Mouse (Mus musculus) intestine, embryonic 14.5 days (tissue): ENCODE results near the gene Mnt. TPM values are rescaled to one million over a fixed set of nuclear protein-coding genes. Genes with fewer than 3 reads are reported as not detected.
A peak's percentile ranks its signal among the peaks of the same experiment; 100 is the strongest.
"Not testable (repeated sequence)": the region's sequence is repeated elsewhere in the genome, so short reads cannot be mapped to it uniquely, and the experiment has no call there.

Experiments
- ATAC-seq: fragments of 200-750 bp; cut with Nextera tagmentation; replicated peaks from 2 replicates; pipeline ENCODE4 v1.8.0; 2017; ENCODE audit warnings: low read depth, moderate number of reproducible peaks, moderate TSS enrichment, moderate library complexity; ENCODE audit not compliant: low FRiP score, low TSS enrichment
- DNase-seq: peaks from one replicate; pipeline ENCODE4 v3.0.0-alpha.2; 2018; ENCODE audit warnings: low spot score
- H3K27ac ChIP-seq: fragments of 300-500 bp; sonication (generic); 2 replicates; pipeline ENCODE4 v1.5.1; 2014; ENCODE audit warnings: low read depth, mild to moderate bottlenecking, control low read depth
- H3K27me3 ChIP-seq: fragments of 300-500 bp; sonication (generic); replicated peaks from 2 replicates; pipeline ENCODE4 v1.6.1; 2014; ENCODE audit warnings: low read length, control low read depth; ENCODE audit not compliant: control insufficient read depth, insufficient read depth
- H3K36me3 ChIP-seq: fragments of 300-500 bp; sonication (generic); 2 replicates; pipeline ENCODE4 v1.6.1; 2014; ENCODE audit warnings: low read length, control low read depth; ENCODE audit not compliant: control insufficient read depth, insufficient read depth
- H3K4me1 ChIP-seq: fragments of 300-500 bp; sonication (generic); replicated peaks from 2 replicates; pipeline ENCODE4 v1.6.1; 2014; ENCODE audit warnings: low read length, control low read depth, mixed read lengths; ENCODE audit not compliant: control insufficient read depth, insufficient read depth
- H3K4me2 ChIP-seq: fragments of 300-500 bp; sonication (generic); 2 replicates; pipeline ENCODE4 v1.6.1; 2014; ENCODE audit warnings: low read length
- H3K4me3 ChIP-seq: fragments of 300-500 bp; sonication (generic); 2 replicates; pipeline ENCODE4 v1.5.1; 2014; ENCODE audit warnings: low read depth, low read length, control low read depth, mixed read lengths
- H3K9ac ChIP-seq: fragments of 300-500 bp; sonication (generic); 2 replicates; pipeline ENCODE4 v1.6.1; 2014; ENCODE audit warnings: mild to moderate bottlenecking, low read length
- H3K9me3 ChIP-seq: fragments of 300-500 bp; sonication (generic); 2 replicates; pipeline ENCODE4 v1.6.1; 2016; ENCODE audit warnings: low read length, control low read depth; ENCODE audit not compliant: control insufficient read depth
- WGBS: fragments of 180-500 bp; shearing (Covaris S2); extraction: QIAGEN DNeasy Blood & Tissue Kit; methylation state at CpG from one replicate; pipeline ENCODE4 v1.1.7; 2014; 5-methylcytosine and 5-hydroxymethylcytosine counted together
- polyA plus RNA-seq: library from polyadenylated mRNA; unstranded; fragments of >200 nt; fragmentation: Nextera tagmentation; extraction: Ambion mirVana; gene quantifications from 2 replicates; pipeline ENCODE4 v1.2.1, GENCODE M21; 2014

The Mnt gene
- 4.4 and 5.5 TPM in 2 replicates for polyA plus RNA-seq

DNA sequence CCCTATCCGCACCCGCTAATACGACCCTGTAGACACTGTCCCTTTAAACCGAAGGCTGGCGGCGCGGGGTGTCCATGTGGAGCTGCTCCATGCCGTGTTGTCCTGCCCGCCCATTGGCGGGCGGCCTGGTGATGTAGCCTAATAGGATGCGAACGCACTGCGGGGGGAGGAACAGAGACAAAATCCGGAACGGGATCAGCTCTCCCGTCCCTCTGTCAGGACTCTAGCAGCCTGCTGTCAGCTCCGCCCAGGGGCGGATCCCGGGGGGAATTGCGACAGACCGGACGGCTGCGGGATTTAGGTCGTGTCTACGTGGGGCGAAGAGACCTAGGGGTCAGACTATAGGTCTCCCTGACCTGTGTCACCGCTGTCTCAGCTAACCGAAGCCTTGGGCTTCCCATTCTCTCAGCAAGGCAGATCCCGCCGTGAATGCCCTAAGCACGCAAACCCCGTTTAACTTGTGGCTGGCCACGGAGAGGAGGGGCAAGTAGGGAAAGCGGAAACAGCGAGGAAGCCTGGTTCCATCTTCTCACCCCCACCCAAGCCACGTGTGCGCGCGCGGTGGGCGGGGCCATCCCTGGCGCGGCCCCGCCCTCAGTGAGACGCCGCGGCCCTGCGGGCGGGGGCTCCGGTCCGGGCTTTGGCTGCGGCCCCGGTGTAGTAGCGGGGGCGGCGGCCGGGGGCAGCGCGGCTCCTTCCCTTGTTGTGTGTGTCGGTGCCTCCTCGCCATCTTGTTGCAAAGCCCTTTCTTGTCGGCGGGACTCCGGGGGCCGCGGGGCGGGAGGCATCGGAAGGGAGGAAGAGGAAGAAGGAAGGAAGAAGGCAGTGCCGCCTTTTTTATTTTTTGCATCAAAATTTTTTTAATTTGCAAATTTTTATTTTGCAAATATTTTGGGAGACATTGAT, at the start of gene Mnt:
Gene Mnt, plus strand, starts transcription at position 665 of the 906 bp plus-strand sequence.
- under 1% methylated on average over 70 of the region's 70 CpGs for WGBS
- H3K27ac ChIP-seq = peak within 1 kb of the TSS; percentile 96
- H3K4me3 ChIP-seq = peak within 1 kb of the TSS; percentile 77
- 0 out of 2 replicates have a peak, but pooled peaks cover 4% of the 10 kb centered on the region for H3K27me3 ChIP-seq
- H3K36me3 ChIP-seq = no peaks in the 10 kb centered on the region
- H3K9ac ChIP-seq = peak within 1 kb of the TSS; percentile 80
- ATAC-seq = peak; percentile 81
- H3K4me2 ChIP-seq = peak within 1 kb of the TSS; percentile 90
- no peaks in the 10 kb centered on the region for H3K9me3 ChIP-seq
- peak; percentile 96 for DNase-seq
- H3K4me1 ChIP-seq = peaks cover 16% of the 10 kb centered on the region

DNA sequence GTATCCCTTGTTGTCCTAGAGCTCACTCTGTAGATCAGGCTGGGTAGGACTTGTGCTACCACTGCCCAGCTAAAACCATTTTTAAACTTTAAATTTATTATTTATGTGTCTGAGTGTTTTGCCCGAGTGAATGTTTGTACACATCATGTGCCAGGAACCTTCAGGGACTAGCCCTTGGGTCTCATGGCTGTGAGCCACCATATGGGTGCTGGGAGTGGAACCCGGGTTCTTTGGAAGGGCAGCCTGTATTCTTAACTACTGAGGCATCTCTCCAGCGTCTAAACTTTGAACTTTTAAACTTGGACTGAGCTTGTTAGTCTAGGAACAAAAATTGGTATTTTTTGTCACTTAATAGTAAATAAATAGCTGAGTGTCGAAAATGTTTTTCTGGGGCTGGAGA, 37.8 kb upstream of the Mnt start:
- Histone ChIP-seq H3K4me1 (no peaks in the 10 kb centered on the region), H3K27me3 (no peaks in the 10 kb centered on the region), H3K27ac (no peak overlapping the region), H3K4me3 (no peak overlapping the region), H3K9me3 (no peaks in the 10 kb centered on the region), H3K9ac (no peak overlapping the region), H3K4me2 (no peak overlapping the region), H3K36me3 (peaks cover 81% of the 10 kb centered on the region)
- no peak for DNase-seq
- no peak for ATAC-seq
- 92% methylated on average over 4 of the region's 4 CpGs for WGBS

DNA sequence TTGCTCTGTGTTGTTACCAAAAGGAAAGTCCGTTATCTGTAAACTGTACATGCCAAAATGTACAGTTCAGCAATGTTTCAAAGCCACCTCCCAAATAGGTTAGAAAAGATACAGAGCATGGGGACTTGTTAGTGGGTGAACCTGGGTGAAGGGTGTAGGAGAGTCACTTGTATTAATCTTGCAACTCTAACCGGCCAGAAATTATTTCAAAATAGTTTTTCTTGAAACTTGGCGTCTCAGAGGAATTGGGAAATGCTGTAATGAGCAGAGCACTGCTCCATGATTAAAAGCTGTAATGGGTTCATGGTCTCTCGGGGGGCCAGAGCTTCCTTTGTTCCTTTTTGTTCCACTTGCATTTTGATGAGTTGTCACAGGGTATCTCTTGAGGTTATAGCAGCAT, 30.1 kb upstream of the Mnt start:
- Histone ChIP-seq H3K36me3 (peaks cover 71% of the 10 kb centered on the region), H3K4me1 (no peaks in the 10 kb centered on the region), H3K9me3 (no peaks in the 10 kb centered on the region), H3K4me3 (no peak overlapping the region), H3K4me2 (no peak overlapping the region), H3K27ac (no peak overlapping the region), H3K27me3 (no peaks in the 10 kb centered on the region), H3K9ac (no peak overlapping the region)
- no peak for DNase-seq
- ATAC-seq = no peak
- WGBS = 89% methylated on average over 4 of the region's 4 CpGs

DNA sequence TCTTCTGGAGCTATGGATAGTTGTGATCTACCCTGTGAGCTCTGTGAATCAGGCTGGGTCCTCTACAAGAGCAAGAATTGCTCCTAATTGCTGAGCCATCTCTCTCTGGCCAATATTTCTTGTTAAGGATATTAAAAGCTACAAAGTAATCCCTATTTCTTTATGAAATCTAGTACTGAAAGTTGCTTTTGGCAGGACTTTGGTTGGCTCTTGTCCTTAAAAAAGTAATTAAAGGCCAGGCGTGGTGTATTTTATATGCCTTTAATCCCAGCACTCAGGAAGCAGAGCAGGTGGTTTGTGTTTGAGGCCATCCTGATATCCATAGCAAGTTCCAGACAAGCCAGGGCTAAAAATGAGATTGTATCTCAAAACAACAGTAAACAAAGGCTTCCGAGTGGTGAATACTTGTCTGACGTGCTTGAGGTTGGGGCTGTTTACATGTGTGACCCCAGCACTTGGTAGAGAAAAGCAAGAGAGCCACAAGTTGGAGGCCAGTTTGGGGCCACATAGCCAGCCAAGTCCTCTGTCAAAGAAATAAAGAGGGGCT, 26.6 kb upstream of the Mnt start:
- Histone ChIP-seq H3K4me1 (no peaks in the 10 kb centered on the region), H3K27me3 (no peaks in the 10 kb centered on the region), H3K9me3 (no peaks in the 10 kb centered on the region), H3K4me2 (no peak overlapping the region), H3K27ac (no peak overlapping the region), H3K36me3 (peaks cover 66% of the 10 kb centered on the region), H3K9ac (no peak overlapping the region), H3K4me3 (no peak overlapping the region)
- DNase-seq = no peak
- 79% methylated on average over 3 of the region's 3 CpGs for WGBS
- ATAC-seq = no peak

DNA sequence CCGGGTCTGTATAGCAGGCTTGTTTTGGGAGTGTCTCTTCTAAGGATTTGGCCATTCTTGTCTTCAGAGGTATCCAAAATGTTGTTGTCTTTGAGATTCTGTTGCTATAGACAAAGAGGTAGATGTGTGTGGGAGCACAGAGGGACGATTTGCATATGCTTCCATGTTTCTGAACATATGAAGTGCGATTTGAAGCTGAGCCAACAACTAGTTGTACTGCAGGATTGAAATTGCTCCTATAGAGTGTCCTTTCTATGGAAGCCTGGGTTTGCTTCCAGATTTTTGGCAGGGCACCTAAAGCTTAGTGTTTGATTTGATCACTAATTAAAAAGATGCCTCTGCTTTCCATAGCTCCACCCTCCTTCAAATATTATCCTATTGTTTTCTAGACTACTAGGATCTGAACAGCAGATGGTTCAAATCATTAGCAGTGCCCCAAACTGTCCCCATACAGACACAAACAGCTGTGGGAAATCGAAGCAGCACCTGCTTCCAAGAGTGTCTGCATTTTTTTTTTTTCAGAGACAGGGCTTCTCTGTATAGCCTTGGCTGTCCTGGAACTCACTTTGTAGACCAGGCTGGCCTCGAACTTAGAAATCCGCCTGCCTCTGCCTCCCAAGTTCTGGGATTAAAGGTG, 23.4 kb upstream of the Mnt start:
- ATAC-seq (no peak), DNase-seq (no peak)
- Histone ChIP-seq H3K9ac (no peak overlapping the region), H3K4me2 (no peak overlapping the region), H3K27ac (no peak overlapping the region), H3K4me3 (no peak overlapping the region), H3K36me3 (peaks cover 58% of the 10 kb centered on the region), H3K9me3 (no peaks in the 10 kb centered on the region), H3K4me1 (no peaks in the 10 kb centered on the region), H3K27me3 (no peaks in the 10 kb centered on the region)
- WGBS = 89% methylated on average over 6 of the region's 6 CpGs

DNA sequence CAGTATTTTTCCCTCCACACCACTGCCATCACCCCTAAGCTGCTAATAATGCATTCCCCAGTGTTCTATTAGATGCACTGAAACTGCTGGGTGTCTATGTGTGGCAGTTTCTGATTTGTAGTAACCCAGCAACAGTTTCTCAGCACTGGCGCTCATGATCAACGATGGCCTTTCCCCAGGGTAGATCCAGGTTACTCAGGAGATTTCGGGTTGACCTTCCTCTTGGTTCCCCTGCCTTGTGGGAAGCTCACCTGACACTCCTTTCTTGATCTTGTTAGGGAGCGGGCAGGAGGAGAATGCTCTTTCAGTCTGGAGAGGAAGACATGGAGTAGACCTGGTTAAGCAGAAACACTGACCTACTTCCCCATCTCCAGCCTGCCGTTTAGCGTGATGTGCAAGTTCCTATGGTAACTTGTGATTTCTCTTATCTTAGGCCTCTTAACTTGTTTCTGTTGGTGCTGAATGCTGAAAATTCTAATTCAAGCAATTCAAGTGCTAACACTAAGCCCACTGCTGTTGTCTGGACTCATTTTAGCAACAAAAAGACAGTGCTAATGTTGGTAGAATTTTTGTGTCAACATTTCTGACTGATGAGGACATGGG, 22.4 kb upstream of the Mnt start:
- no peak overlapping the region for H3K4me2 ChIP-seq
- ATAC-seq = no peak
- no peaks in the 10 kb centered on the region for H3K9me3 ChIP-seq
- H3K9ac ChIP-seq = no peak overlapping the region
- no peaks in the 10 kb centered on the region for H3K4me1 ChIP-seq
- H3K27ac ChIP-seq = no peak overlapping the region
- peaks cover 62% of the 10 kb centered on the region for H3K36me3 ChIP-seq
- no peak for DNase-seq
- no peak overlapping the region for H3K4me3 ChIP-seq
- no peaks in the 10 kb centered on the region for H3K27me3 ChIP-seq
- WGBS = 92% methylated on average over 6 of the region's 6 CpGs

DNA sequence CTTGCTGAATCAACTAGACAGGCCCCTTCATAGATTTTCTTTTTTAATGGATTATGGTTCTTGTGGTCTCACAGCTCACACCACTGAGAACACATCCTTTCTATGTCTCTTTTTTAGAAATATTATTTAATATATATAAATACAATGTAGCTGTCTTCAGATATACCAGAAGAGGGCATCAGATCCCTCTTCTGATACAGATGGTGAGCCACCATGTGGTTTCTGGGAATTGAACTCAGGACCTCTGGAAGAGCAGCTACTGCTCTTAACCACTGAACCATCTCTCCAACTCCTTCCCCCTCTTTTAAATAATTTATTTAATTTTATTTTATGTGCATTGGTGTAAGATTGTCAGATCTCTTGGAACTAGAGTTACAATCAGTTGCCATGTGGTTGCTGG, 20.6 kb upstream of the Mnt start:
- Histone ChIP-seq H3K4me3 (no peak overlapping the region), H3K27ac (no peak overlapping the region), H3K36me3 (peaks cover 53% of the 10 kb centered on the region), H3K4me2 (no peak overlapping the region), H3K27me3 (no peaks in the 10 kb centered on the region), H3K4me1 (no peaks in the 10 kb centered on the region), H3K9ac (no peak overlapping the region), H3K9me3 (no peaks in the 10 kb centered on the region)
- no peak for ATAC-seq
- no peak for DNase-seq

DNA sequence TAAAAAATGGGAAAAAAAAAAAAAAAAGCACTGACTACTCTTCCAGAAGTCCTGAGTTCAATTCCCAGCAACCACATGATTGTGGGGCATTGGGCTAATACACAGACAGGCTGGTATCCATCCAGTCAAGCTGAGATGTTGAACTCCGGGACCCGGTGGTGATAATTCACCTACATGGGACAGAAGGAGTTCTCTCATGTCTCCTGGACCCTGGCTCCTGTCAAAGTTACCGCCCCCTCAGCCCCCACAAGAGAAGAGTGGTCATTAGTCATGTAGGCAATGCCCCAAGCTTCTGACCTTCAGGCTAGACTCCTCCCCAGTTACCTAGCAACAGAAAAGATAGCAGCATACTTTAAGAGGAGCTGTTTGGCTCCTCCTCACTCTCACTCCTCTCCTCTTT, 19.7 kb upstream of the Mnt start:
- not testable (repeated sequence) for DNase-seq, H3K4me2 ChIP-seq, H3K9me3 ChIP-seq, H3K27me3 ChIP-seq, H3K4me1 ChIP-seq, H3K27ac ChIP-seq, H3K4me3 ChIP-seq, H3K9ac ChIP-seq
- peaks cover 44% of the 10 kb centered on the region for H3K36me3 ChIP-seq
- peak; percentile 36; the same call in 1 of the 2 replicates for ATAC-seq
- WGBS = 29% methylated on average over 3 of the region's 3 CpGs
